Mouse (Mus musculus): ENCODE data around the gene Gm20716.

Gene Gm20716

DNA sequence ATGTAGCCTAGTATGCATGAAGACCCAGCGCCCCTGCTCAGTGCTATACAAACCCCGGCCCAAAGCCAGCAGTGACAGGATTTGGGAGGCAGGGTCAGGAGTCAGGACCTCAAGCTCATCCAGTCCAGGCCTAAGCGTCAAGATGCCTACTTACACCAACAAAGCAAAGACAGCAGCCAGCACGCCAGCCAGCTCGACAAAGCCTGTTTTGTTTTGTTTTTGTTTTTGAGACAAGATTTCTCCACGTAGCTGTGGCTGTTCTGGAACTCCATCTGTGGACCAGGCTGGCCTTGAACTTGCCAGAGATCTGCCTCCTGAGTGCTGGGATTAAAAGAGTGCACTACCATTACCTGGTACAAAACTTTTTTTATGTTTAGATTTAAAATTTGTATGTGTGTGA is 6.8 kb downstream of the Gm20716 start:
- no peak for DNase-seq

DNA sequence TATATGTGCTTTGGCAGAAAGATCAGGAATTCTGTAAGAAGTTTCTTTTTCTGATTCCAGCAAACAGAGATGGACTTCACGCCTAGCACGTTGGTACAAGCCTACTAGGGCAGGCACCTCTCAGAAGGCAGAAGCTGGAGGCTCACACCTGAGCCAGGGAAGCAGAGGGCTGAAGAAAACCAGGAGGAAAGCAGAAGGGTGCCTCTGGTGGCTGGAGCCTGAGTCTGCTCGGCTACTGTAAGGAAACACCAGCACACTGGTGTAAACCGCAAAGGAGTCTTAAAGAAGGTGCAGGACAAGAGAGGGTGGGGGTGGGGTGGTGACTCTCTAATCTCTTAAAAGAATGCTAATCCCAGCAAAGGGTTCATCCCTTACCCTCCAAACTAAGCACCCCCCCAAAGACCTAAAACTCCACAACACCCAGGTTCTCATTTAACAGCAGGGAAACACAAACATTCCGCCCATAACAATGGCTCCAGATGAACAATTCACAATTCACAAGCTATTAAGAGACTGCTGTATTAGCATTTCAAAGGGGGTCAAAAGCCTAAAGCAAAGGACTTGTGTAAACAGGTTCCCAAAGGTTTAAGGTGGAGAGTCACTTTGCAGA is 16.3 kb downstream of the Gm20716 start:
- DNase-seq, result no peak

DNA sequence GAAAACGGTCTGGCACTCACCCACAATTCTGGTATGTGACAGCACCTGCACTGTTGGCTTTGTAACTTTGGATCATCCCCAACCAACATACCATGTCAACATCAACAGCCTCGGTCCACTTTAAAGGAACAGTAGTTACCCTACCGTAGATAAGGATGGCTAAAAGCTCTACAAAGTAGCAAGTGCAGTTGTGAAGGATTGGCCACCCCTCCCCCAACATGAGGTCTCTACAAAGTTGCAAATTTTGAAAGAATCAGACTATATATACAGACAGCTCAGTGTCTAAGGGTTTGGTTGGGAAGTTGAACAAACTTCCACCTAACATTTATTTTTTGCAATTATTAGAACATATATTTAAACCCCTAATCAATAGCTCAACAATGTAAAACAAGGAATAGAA is 22.3 kb downstream of the Gm20716 start:
- peak; percentile 14 to 26 for DNase-seq

DNA sequence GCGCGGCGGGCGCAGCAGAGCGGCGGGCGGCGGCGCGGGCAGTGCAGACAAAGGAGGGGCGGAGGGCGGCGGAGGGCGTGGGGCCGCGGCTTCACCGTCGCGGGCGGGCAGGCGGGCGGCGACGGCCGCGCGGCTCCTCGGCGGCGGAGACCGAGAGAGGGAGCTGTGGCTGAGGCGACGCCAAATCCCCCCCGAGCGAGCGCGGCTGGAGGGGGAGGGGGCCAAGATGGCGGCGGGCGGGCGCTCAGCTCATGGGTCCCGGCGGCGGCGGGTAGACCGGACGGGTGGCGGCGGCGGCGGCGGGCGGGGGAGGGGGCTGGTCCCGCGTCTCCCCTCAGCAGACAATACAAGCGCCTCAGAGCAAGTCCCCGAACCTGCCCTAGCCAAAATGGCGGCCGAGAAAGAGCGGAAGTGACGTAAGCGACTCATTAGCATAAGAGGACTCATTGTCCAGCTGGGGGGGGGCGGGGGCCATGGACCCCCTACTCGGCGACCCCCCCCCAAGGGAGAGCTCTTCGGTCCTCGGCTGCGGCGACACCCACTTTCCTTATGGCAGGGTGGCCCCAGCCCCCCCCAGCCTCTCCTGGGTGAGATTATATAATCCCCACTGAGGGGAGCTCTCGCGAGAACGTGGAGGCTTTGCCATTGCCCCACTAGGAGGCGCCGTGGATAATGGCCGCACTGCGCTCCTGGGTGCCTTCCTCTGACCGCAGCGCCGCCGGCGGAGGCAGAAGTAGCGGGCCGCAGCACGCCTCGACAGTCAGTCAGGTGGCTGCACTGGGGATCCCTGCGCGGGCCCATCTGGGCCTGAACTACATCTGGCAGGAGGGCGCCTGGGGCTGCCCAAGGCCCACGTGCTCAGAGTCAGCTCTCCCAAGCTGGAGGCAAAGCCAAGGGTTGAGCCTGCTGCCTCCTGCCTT is 23.2 kb downstream of the Gm20716 start, which contains the start of gene Adnp:
Gene Adnp, minus strand, starts transcription at position 388 of the 920 bp plus-strand sequence.
- peak; percentile 96 for DNase-seq

DNA sequence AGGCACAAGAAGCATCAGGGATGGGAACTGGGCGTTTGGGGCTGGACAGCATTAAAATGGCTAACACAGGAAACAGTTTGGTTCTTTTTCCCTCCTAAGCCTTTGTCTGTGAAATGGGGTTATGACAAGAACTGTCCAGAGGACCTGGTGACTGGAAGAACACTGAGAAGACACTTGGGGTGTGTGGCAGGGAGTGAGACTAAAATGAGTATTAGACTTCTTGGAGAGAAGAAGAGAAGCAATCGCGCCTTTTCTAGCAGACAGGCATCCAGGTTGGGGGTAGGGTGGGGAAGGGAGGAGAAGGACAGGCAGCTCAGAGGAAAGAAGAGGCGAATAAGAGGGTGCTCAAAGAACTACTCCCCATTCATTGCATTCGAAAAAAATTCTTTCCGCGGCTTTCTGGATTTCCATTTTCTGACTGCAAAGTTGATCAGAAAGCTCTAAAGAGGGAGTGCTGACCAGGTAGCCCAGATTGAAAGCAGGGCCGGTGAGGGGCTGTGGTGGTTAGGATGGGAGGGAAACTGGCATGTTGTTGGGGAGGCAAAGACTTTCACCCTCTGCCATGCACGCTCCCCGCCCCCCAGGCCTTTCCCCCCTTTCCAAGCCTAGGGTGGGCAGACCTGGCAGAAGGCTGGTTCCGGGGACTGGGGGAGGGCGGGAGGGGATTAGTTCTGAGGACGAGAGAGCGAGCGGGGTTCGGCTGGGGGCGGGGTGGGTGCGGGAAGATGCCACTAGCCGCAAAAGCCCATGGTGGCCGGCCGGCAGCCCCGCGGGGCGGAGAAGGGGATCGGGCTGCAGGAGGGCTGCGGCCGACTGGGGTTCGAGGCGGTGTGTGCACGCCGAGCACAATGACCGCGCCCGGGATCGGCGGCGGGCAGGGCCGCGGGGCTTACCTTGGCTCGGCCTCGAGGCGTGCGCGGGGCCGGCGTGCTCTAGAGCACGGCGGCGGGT is 24.2 kb downstream of the Gm20716 start:
- peak; percentile 12 to 26 for DNase-seq

DNA sequence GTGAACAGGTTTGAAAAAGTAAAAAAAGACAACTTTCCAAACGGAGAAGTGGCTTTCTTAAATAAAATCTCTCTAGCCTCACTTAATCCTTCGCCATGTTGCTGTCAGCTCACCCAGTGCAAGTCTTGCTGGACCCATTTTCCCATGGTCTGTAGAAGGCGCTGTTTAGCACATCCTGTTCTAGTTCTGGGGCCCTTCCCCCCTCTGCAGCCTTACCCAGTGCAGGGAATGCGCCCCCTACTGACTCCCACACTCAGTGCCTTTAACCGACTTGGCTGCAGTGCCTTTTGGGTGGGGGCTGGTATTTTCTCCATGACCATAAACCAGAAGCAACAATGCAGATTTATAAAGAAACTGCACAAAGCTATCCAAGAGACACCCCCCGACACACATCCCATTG is 24.9 kb downstream of the Gm20716 start:
- peak; percentile 87 to 90 for DNase-seq

DNA sequence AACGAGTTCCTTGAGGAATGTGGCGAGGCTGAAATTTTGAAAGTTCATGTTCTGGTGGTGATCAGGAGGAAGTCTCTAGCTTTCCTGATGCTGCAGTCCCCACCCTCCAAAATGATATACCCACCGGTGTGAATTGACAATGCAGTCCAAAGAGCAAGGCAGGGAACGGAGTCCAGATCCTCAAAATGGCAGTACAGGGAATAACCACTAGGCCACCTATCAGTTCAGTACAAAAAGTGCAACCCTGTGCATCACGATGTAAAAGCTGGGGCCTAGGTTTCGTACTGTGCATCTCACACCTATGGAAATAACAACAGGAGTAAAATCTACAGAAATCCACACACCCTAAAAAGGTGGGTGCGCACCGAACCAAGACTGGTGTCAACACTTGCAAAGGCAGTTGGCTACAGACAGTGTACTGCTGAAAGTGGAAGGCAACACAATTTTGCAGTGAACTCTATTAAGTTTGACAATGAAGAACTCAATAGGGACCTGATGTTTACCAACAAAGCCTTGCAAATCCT is 25.6 kb downstream of the Gm20716 start:
- DNase-seq, result no peak

DNA sequence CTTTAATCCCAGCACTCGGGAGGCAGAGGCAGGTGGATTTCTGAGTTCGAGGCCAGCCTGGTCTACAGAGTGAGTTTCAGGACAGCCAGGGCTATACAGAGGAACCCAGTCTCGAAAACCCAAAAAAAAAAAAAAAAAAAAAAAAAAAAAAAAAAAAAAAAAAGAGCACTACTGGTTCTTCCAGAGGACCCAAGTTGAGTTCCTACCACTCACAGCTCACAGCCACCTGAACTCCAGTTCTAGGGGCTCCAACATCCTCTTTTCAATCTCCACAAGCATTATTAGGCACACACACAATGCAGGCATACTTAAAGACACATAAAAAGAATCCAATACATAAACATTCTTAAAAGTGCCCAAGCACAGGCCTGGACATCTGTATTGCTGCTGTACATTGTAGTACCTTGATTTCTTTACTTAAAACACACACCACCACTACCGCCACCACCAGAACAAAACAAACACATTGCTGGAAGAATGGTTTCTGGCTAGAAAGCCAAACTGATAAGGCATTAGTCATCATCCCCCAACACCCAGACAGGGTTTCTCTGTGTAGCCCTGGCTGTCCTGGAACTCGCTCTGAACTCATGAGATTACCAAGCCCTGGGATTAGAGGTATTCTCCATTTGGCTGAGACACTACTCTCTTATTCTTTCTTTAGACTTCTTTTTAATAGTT is 30.0 kb downstream of the Gm20716 start:
- DNase-seq, result no peak

DNA sequence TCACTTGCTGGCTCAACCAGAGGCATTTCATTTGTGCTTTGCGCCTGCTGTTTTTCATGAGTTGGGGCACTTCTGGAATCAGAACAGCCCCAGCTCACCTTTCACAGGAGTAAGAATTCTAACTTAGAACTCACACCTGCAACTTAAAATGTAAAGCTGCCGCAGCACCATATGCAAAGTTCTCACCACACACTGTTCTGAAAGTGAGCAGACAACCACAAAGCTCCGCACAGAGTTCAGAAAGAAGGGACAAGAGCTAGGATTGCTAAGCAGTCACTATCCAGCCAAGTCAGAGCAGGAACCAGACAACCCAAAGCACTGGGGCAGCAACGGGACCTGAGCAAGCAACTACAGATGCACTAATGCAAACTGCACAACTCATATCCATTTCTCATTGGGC is 30.7 kb downstream of the Gm20716 start:
- DNase-seq, result no peak

DNA sequence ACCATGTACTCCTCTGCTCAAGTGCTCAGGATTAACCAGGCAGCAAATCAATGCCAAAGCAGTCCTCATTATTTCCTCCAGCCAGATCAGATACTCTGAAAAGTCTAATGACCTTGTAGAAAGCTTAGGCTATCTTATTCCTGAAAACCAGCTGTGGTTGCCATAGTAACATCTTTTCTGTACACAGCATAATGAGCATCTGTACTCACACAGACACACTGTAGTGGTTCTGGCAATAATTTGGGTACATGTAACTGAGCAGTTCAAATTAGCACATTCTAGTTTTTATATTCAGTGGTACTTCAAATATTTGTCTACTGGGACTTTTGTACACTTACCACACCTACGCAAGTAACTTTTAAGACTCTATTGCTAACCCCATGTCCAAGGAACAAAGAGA is 31.7 kb downstream of the Gm20716 start:
- no peak for DNase-seq

DNA sequence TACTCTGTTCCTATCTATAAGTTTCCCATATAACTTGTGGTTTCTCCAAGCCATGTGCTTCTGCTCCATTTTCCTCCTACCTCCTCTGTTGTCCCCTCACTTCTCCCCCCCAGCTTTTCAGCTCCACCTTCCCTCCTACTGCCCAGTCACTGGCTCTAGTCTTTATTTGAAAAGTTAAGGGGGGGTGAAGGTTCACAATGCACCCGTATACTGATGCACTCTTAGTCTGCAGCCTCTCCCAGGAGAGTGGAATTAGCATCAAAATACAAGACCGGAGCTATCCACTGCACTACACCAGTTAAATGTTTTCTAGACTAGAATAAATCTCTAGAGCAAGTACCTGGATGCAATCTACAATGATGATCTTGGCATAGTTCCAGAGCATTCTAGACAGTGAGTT is 34.4 kb downstream of the Gm20716 start:
- no peak for DNase-seq

DNA sequence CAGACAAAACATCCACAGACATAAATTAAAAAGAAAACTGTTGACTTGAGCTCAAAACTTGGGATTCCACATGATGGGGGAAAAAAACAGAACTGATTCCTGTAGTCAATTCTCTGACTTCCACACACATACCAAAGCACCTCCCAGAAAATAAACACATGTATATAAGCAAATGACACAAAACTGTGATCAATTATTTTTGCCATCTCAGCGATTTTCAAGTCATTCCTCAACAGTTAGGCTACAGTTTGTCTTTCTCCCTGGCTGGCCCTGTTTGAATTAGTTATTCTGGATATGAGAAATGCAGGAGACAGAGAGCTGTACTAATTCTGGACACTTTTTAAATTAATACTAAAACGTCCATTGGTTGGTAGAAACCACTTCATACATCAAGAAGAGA is 36.5 kb downstream of the Gm20716 start:
- no peak for DNase-seq

DNA sequence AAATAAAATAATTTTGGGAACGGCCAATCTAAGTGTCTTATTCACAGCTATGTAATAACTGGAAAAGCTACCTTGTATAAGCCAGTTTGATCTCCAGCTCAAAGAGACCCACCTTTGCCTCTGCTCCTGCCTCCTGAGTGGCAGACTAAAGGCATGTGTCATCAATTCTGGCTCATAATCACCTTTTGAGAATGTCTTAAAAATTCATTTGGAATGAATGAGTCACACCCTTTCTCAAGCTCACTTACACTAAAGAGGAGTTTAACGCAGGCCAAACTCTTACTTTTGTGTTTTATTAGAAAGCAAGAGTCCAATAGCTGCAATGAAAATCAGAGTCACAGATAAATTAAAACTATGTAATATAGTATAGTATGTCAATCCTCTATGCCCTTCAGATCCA is 38.3 kb downstream of the Gm20716 start:
- no peak for DNase-seq

DNA sequence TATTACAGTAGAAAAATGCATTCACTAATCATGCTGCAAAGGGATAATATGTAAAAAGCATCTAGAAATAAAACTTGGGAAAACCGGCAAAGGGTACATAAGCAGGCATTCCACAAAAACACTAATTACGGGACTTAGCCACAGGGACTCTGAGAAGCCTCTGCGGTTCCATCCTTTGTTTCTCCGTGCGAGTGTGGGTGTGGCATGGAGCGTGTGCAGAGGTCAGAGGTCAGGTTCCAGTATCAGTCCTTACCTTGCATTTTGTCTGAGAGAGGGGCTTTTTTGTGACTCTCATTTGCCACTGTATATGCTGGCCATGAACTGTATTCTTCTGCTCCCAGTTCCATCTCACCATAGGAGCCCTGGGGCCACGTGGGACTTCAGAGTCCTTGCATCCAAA is 54.2 kb downstream of the Gm20716 start:
- no peak for DNase-seq

DNA sequence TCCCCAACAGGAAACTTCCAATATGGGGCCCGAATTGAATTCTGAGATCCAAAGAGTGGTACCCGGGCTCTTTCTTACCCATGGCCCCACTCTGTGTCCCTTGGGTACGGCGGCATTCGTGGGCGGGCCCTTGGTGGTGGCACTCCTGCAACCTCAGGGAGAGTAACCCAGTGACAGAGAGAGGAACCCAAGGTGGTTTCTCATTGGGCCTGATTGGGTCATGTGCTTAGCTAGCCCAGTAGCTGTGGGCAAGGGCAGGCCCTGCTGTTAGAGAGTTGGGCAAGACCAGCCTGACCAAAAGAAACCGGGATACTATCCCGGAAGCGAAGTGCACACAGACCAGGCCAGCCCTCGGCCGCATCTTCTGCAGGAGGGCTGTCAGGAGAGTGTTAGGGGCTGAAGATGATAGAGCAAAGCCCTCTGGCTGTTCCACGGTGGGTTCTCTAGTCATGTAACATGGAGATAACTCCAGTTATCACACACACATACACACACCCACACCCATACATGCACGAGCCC is 59.9 kb downstream of the Gm20716 start:
- DNase-seq, result peak; percentile 77 to 83

DNA sequence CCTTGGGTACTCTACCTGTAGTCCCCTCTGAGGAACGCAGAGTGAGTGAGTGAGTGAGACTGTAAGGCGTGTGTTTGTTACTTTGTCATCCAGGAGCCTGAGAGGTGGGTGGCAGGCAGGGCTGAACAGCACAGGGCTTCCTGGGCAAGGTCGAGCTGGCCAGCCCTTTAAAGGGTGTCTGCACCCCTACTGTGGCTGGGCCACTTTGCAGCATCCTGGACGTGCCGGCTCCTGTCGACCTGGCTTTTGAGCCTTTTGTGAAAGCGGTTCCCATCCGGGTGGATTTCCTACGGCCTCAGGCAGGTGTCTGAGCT is 60.4 kb downstream of the Gm20716 start:
- DNase-seq, result no peak

DNA sequence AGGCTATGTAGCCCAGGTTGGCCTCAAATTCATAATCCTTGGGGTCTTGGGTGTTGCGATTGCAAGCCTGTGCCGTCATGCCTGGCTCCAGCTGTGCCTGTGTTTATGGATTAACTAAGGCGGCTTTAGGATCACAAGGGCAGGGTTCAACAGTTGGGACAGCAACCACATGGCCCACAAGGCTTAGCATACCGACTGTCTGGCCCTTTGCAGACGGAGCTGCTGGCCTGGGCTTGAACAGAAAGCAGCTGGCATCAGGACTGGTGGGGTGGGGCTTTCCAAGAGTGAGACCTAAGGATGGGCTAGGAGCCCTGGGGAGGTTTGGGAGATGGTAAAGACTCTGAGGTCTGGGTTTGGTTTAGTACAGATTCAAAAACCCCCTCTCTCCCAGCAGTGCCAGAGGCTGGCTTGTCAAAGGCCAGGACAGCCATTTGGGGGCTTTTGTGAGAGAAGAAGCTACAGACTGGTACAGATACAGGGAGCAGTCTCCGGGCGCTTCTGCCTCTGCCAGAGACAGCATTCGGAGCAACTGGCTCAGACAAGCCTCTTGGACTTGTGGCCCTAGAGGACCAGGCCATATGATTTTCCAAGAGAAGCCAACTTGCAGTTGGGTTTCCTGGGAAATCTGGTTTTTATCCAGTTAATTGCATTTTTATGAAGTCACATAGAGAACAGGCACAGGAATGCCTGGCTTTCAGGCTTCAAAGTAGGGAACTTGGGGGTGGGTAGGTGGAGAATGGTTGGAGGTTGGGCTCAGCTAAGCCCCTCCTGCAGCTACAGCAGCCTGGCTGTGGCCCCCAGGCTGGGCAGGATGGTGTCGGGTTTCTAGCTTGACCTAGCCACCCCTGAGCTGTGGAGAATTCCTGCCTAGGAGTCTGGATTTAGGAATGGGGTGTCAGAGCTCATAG is 61.0 kb downstream of the Gm20716 start:
- DNase-seq, result peak; percentile 46 to 54

DNA sequence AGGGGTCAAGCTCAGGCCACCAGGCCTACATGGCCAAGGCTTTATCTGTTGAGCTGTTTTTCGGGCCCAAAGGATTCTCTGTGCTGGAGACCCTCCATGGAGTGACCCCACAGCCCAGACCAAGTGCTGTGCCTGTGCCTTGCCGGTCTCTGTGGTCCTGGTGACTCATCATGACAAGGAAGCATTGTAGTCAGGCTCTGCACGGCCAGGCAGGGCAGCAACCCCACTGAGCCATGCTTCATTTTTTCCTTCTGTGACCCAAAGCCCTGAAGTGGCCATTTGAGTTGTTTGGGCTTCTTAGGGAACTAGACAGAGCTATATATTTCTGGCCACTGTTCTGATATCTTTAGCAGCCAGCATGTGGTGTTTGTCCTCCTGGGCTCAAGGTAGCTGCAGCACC is 62.4 kb downstream of the Gm20716 start:
- no peak for DNase-seq

DNA sequence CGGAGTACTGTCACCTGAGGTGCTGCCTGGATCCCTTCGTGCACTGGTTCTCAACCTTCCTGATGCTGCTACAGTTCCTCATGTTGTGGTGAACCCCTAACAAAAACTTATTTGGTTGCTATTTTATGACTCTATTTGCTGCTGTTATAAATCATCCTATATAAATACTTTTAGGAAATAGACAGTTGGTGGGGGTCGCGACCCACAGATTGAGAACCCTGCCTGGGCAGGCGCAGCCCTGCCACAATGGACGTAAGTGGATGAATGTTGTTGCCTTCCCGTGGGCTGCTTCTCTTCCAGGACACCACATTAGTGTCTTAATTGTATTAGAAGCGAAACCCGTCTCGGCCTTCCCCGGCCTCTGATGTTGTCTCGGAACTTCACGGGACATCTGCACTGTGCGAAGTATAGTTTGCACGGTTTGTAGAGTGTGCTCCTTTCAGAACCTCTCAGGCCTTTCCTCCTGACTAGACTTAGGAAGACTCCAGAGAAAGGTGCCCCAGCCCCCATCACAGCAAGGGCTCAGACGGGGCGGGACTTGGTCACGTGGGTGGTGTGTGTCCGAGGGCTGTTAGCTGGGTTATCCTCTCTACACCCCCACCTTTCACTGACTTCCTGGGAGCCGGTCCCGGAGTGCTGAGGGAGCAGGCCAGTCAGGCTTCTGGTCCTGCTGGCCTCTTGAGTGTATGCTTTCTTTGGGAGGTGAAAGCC is 63.3 kb downstream of the Gm20716 start:
- peak; percentile 33 to 56 for DNase-seq

DNA sequence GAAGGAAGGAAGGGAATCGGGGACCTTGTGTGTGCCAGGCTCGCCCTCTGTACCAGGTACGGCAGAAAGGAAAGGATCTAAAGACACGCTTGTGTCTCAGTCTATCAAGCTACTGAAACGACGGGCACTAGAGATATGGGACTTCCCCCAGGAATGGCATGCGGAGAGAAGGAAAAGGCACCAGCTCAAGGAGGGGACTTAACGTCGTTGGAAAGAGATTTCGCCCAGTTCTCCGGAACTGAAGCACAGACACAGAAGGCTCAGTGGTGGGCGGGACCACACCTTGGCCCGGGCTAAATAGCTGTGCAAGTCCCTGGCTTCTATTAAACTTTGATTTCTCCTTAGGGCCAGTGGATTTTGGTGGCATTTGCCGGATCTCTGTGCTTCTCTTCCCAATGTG is 68.2 kb downstream of the Gm20716 start:
- DNase-seq, result no peak

All from kidney, adult 8-10 months (tissue).